Mouse (Mus musculus): Measurements from ENCODE around the gene Tifa. TPM values are rescaled to one million over a fixed set of nuclear protein-coding genes. Genes with fewer than 3 reads are reported as not detected.

Gene Tifa
- polyA plus RNA-seq, 1 experiment from 2014 or later, result 5.3 TPM

DNA sequence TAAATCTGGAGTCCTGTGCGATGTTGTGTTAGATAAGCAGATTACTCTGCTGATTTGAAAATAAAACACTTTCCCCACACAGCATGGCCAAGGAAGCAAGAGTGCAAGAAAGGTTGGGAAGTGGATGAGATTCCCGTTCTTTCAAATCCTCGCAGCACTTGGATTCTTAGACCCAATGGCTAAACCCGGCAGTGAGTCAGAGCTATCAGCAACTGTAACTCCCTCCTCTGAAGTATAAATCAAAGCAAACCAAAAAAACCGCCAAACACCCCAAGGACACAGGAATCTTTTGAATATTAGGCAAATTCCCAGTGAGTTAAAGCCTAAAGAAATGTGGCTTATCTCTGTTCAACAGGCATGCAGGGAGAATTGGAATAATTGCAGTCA lies 54.3 kb downstream of the Tifa start:
- Histone ChIP-seq H3K4me1 (replicated peaks; ENCODE audit: control insufficient read depth, insufficient read depth, low read length) (no peaks in the 10 kb centered on the region), H3K4me2 (replicated peaks) (no peak overlapping the region), H3K27me3 (ENCODE audit: control insufficient read depth, insufficient read depth, low read length) (no peaks in the 10 kb centered on the region), H3K9ac (no peak overlapping the region), H3K36me3 (replicated peaks; ENCODE audit: control insufficient read depth, insufficient read depth) (no peaks in the 10 kb centered on the region), H3K27ac (no peak overlapping the region), H3K9me3 (ENCODE audit: control insufficient read depth, low read length) (0 out of 2 replicates have a peak, but pooled peaks cover 4% of the 10 kb centered on the region), H3K4me3 (replicated peaks; ENCODE audit: low read length) (no peak overlapping the region)
- ATAC-seq (ENCODE audit: low FRiP score), result no peak
- whole genome bisulfite sequencing, result 87% methylated on average over 5 of the region's 5 CpGs
- no peak for DNase-seq (ENCODE audit: low spot score)

DNA sequence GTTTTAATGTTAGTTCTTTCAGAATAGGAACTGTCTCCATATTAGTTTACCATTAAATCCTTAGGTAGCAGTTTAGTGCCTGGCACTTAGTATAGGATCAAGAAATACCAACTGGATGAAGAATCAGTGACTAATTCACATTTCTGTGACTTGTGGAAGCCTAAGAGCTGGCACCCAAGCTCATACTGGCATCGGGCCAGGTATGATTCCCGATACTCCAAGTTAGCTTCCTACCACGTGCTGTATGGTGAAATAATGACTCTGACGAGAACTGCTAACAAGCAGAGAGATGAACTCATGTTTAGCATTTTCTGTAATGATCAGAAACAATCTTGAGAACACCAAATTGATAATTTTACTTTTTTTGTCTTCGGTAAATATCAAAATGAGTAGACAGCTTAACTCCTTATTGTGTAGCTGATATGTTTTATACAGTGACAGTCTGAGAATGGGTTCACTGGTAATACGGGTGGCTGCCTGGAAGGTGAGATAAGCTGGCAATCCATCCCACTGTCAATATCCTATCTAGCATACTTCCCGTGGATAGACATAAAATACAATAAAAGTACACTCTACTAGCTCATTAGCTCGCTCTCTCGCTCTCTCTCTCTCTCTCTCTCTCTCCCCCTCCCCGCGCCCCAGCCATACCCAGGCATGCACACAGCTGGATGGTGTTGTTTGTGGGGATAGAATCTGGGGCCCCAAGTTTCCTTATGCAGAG lies 58.6 kb downstream of the Tifa start:
- H3K36me3 ChIP-seq (replicated peaks; ENCODE audit: control insufficient read depth, insufficient read depth), result no peaks in the 10 kb centered on the region
- DNase-seq (ENCODE audit: low spot score) (no peak), ATAC-seq (ENCODE audit: low FRiP score) (no peak)
- no peaks in the 10 kb centered on the region for H3K27me3 ChIP-seq (ENCODE audit: control insufficient read depth, insufficient read depth, low read length)
- 0 out of 2 replicates have a peak, but pooled peaks cover 4% of the 10 kb centered on the region for H3K9me3 ChIP-seq (ENCODE audit: control insufficient read depth, low read length)
- no peak overlapping the region for H3K4me3 ChIP-seq (replicated peaks; ENCODE audit: low read length)
- H3K4me2 ChIP-seq (replicated peaks), result no peak overlapping the region
- H3K9ac ChIP-seq, result no peak overlapping the region
- no peaks in the 10 kb centered on the region for H3K4me1 ChIP-seq (replicated peaks; ENCODE audit: control insufficient read depth, insufficient read depth, low read length)
- 83% methylated on average over 11 of the region's 11 CpGs for WGBS
- no peak overlapping the region for H3K27ac ChIP-seq

DNA sequence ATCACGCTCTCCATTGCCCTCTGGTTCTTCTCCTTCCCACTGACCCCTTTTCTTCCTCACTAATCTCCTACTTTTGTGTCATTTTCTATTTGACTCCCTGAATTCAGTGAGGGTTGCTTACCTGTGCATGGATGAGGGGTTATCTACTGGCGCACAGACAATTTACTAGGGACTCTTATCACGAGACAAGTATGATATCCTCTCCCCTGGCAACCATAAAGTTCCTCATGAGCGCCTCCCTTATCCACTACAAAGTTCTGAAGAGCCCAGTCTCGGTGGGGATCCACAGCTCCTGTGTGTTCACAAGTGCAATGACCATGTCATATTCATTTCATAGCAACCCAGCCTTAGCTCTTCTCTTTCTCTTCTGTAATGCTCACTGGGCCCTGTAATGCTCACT lies 60.3 kb downstream of the Tifa start:
- Histone ChIP-seq H3K27me3 (ENCODE audit: control insufficient read depth, insufficient read depth, low read length) (no peaks in the 10 kb centered on the region), H3K36me3 (replicated peaks; ENCODE audit: control insufficient read depth, insufficient read depth) (no peaks in the 10 kb centered on the region), H3K4me3 (replicated peaks; ENCODE audit: low read length) (no peak overlapping the region), H3K4me2 (replicated peaks) (no peak overlapping the region), H3K4me1 (replicated peaks; ENCODE audit: control insufficient read depth, insufficient read depth, low read length) (peaks cover 7% of the 10 kb centered on the region), H3K9me3 (ENCODE audit: control insufficient read depth, low read length) (0 out of 2 replicates have a peak, but pooled peaks cover 4% of the 10 kb centered on the region), H3K9ac (no peak overlapping the region), H3K27ac (no peak overlapping the region)
- ATAC-seq (ENCODE audit: low FRiP score) (no peak), DNase-seq (ENCODE audit: low spot score) (no peak)
- WGBS, result 81% methylated on average over 5 of the region's 5 CpGs

DNA sequence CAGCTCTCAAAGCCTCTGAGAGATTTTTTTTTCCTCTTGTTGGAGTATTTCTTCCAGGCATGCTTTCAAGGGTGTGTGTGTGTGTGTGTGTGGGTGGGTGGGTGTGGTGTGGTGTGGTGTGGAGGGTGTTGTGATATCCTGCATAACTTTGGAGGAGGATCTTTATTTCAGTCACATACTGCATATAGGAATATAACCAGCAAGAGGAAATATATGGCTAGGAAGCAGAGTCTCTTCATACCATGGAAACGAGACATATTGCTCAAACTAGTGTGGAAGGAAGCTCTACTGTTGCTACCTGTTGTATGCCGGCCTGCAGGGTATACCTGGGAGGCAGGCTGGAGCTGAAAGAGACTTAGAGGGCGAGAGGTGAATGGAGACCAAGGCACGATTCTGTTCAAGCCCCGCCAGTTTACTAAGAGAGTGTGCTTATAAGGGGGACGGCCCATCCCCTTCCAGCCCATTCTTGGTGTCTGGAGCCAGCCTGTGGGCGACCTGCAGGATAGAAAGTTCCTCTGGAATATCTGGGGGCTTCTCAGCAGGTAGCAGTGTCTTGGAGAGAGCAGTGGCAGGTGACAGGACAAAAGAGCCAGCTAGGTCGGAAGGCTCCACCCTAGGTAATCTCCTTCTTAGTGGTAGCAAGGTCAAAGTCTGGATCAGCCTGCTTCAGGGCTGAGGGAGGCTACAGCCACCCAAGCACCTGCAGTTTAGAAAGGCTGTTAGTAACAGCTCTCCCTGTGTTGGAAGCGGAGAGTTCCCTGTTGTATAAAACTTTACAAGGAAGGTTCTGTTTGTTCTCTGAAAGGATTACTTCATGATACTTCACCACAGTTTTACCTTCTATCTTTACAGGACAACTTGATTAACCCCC lies 61.4 kb downstream of the Tifa start:
- H3K4me2 ChIP-seq (replicated peaks), result no peak overlapping the region
- H3K27me3 ChIP-seq (ENCODE audit: control insufficient read depth, insufficient read depth, low read length), result no peaks in the 10 kb centered on the region
- H3K4me3 ChIP-seq (replicated peaks; ENCODE audit: low read length), result no peak overlapping the region
- H3K9ac ChIP-seq, result no peak overlapping the region
- H3K9me3 ChIP-seq (ENCODE audit: control insufficient read depth, low read length), result 0 out of 2 replicates have a peak, but pooled peaks cover 4% of the 10 kb centered on the region
- no peak for ATAC-seq (ENCODE audit: low FRiP score)
- peaks cover 7% of the 10 kb centered on the region for H3K4me1 ChIP-seq (replicated peaks; ENCODE audit: control insufficient read depth, insufficient read depth, low read length)
- DNase-seq (ENCODE audit: low spot score), result no peak
- 58% methylated on average over 9 of the region's 9 CpGs for WGBS
- H3K36me3 ChIP-seq (replicated peaks; ENCODE audit: control insufficient read depth, insufficient read depth), result no peaks in the 10 kb centered on the region
- H3K27ac ChIP-seq, result no peak overlapping the region

DNA sequence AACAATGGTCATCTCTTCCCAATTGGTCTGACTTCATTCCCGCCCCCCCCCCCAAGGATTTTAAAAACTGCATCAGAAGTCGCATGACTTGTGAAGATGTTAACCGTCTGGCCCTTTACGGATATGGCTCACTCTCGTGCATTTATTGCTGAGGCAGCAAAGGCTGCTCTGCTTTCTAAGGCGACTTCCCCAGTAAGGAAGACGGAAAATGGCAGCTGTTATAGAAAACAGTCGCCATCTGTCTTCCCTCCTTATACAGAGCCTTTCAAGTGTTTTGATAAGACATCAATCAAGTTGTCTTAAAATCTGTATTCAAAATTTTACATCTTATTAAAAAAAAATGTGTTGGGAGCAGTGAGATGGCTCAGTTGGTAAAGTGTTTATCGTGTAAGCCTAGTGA lies 63.1 kb downstream of the Tifa start:
- H3K9ac ChIP-seq, result no peak overlapping the region
- 75% methylated on average over 9 of the region's 9 CpGs for WGBS
- no peak overlapping the region for H3K4me2 ChIP-seq (replicated peaks)
- H3K4me1 ChIP-seq (replicated peaks; ENCODE audit: control insufficient read depth, insufficient read depth, low read length), result peaks cover 7% of the 10 kb centered on the region
- no peak overlapping the region for H3K4me3 ChIP-seq (replicated peaks; ENCODE audit: low read length)
- H3K27me3 ChIP-seq (ENCODE audit: control insufficient read depth, insufficient read depth, low read length), result no peaks in the 10 kb centered on the region
- no peaks in the 10 kb centered on the region for H3K36me3 ChIP-seq (replicated peaks; ENCODE audit: control insufficient read depth, insufficient read depth)
- DNase-seq (ENCODE audit: low spot score) (no peak), ATAC-seq (ENCODE audit: low FRiP score) (no peak)
- no peak overlapping the region for H3K27ac ChIP-seq
- H3K9me3 ChIP-seq (ENCODE audit: control insufficient read depth, low read length), result no peaks in the 10 kb centered on the region

DNA sequence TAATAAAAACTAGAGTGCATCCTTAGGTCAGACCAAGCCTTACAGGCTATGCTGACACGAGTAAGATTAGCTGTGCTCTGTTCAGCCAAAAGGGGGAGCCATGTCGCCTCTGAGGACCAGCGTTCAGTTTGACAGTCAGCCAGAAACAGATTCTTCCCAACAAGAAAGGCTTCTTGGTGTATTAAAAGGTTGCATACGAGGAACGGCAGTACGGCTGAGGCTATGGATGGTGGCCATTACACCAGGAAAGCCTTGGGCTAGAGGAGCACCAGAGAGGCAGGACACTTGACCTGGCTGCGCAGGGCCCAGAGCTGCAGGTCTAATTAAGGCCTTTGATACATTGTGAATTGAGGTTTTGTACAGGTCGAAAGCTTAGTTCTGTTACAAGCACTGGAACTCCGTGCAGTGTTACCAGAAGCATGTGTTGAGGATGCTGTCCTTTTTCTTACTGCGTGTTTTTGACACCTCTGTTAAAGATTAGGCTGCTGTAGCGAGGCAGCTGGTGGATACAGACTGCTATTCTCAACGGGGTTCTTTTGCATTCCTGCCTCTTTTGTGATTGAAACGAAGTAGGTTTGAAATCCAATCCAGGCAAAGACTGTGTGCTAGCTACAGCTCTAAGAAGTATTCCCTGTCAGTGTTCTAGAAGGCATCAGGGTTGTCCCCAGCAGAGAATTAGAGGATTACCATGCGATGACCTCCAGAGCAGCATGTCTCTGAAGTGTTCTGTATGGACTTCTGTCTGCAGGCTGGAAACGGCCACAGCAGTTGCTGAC lies 64.0 kb downstream of the Tifa start:
- no peak overlapping the region for H3K4me3 ChIP-seq (replicated peaks; ENCODE audit: low read length)
- no peak overlapping the region for H3K9ac ChIP-seq
- no peaks in the 10 kb centered on the region for H3K36me3 ChIP-seq (replicated peaks; ENCODE audit: control insufficient read depth, insufficient read depth)
- no peak overlapping the region for H3K27ac ChIP-seq
- peak; percentile 72 for ATAC-seq (ENCODE audit: low FRiP score)
- DNase-seq (ENCODE audit: low spot score), result peak; percentile 87
- peak overlapping the region; percentile 30 for H3K4me2 ChIP-seq (replicated peaks)
- H3K9me3 ChIP-seq (ENCODE audit: control insufficient read depth, low read length), result no peaks in the 10 kb centered on the region
- WGBS, result 14% methylated on average over 15 of the region's 15 CpGs
- no peaks in the 10 kb centered on the region for H3K27me3 ChIP-seq (ENCODE audit: control insufficient read depth, insufficient read depth, low read length)
- H3K4me1 ChIP-seq (replicated peaks; ENCODE audit: control insufficient read depth, insufficient read depth, low read length), result peaks cover 7% of the 10 kb centered on the region

DNA sequence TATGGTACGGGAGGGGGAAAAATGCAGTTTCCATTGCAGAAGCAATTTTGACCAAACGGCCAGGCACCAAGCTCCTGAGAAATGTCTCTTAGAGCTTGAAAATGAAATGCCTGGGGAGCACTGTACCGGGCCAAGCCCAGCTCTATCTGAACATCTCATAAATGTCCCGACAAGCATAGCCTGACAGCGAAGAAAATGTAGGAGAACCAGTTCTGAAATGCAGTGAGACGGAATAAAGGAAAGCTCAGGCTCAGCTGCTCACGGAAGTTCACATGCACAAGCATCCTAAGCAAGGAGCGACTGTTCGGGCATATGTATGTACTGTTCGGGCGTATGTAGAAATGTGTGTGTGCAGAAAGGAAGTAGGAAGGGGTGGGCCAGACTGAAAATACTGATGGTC lies 71.7 kb downstream of the Tifa start:
- Histone ChIP-seq H3K27me3 (ENCODE audit: control insufficient read depth, insufficient read depth, low read length) (no peaks in the 10 kb centered on the region), H3K9me3 (ENCODE audit: control insufficient read depth, low read length) (no peaks in the 10 kb centered on the region)

DNA sequence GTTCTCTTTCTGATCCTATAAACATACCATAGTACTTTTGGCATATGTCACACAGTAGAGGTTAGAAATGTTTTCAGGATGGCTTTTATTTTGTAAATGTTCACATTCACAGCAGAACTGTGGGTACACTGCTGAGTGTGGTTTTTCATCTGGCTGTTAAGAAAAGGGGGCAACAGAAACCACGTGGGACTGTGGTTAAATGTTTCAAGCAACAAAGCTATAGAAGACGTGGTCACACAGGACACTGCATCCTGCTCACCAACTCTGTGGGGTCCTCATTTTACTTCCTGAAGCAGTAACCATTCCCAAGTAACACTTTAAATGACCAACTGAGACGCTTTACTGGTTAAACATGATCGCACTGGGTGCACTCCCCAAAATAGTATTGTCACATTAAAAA lies 72.9 kb downstream of the Tifa start:
- H3K9me3 ChIP-seq (ENCODE audit: control insufficient read depth, low read length), result no peaks in the 10 kb centered on the region
- no peak overlapping the region for H3K4me3 ChIP-seq (replicated peaks; ENCODE audit: low read length)
- ATAC-seq (ENCODE audit: low FRiP score) (no peak), DNase-seq (ENCODE audit: low spot score) (no peak)
- no peak overlapping the region for H3K27ac ChIP-seq
- H3K4me2 ChIP-seq (replicated peaks), result no peak overlapping the region
- H3K4me1 ChIP-seq (replicated peaks; ENCODE audit: control insufficient read depth, insufficient read depth, low read length), result no peaks in the 10 kb centered on the region
- H3K27me3 ChIP-seq (ENCODE audit: control insufficient read depth, insufficient read depth, low read length), result no peaks in the 10 kb centered on the region
- 80% methylated on average over 4 of the region's 4 CpGs for WGBS
- H3K9ac ChIP-seq, result no peak overlapping the region
- no peaks in the 10 kb centered on the region for H3K36me3 ChIP-seq (replicated peaks; ENCODE audit: control insufficient read depth, insufficient read depth)

More for the DNA sequence above, 71.7 kb downstream of the Tifa start:
- Histone ChIP-seq H3K36me3 (replicated peaks; ENCODE audit: control insufficient read depth, insufficient read depth) (no peaks in the 10 kb centered on the region), H3K4me1 (replicated peaks; ENCODE audit: control insufficient read depth, insufficient read depth, low read length) (no peaks in the 10 kb centered on the region), H3K4me3 (replicated peaks; ENCODE audit: low read length) (no peak overlapping the region), H3K9ac (no peak overlapping the region), H3K4me2 (replicated peaks) (no peak overlapping the region), H3K27ac (no peak overlapping the region)
- 91% methylated on average over 11 of the region's 11 CpGs for WGBS
- DNase-seq (ENCODE audit: low spot score) (no peak), ATAC-seq (ENCODE audit: low FRiP score) (no peak)

DNA sequence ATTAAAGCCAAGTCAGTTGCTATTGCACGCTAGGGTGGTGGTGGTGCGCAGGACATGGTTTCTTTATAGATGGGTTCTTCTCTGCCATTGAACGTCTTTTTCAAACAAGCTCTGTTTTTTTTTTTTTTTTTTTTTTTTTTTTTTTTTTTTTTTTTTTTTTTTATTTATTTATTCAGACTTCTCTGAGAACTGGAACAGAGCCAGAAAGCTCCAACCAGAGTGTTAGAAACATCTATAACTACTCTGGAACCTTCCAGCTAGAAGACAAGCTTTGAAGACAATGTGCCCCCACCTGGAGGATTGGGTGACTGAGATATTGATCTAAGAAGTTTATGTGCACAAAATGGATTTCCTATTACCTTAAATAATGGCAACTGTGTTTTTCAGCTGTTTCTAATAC lies 74.0 kb downstream of the Tifa start:
- no peak overlapping the region for H3K9ac ChIP-seq
- H3K4me1 ChIP-seq (replicated peaks; ENCODE audit: control insufficient read depth, insufficient read depth, low read length), result no peaks in the 10 kb centered on the region
- H3K4me2 ChIP-seq (replicated peaks), result no peak overlapping the region
- H3K4me3 ChIP-seq (replicated peaks; ENCODE audit: low read length), result no peak overlapping the region
- no peaks in the 10 kb centered on the region for H3K9me3 ChIP-seq (ENCODE audit: control insufficient read depth, low read length)
- ATAC-seq (ENCODE audit: low FRiP score) (no peak), DNase-seq (ENCODE audit: low spot score) (no peak)
- H3K27ac ChIP-seq, result no peak overlapping the region
- WGBS, result 55% methylated on average over 3 of the region's 3 CpGs
- no peaks in the 10 kb centered on the region for H3K36me3 ChIP-seq (replicated peaks; ENCODE audit: control insufficient read depth, insufficient read depth)
- H3K27me3 ChIP-seq (ENCODE audit: control insufficient read depth, insufficient read depth, low read length), result no peaks in the 10 kb centered on the region

Measured in hindbrain, embryonic 14.5 days (tissue).